Mouse (Mus musculus) cerebellum, postnatal 4 days (tissue): Measurements from ENCODE around the gene Slc41a3.
"Not testable (repeated sequence)": the region's sequence is repeated elsewhere in the genome, so short reads cannot be mapped to it uniquely, and the experiment has no call there.

Experiments
- DNase-seq, 2 experiments: peaks; one replicate each; pipeline ENCODE4 v3.0.0; 2022; ENCODE audit warnings: low spot score in 2 of 2, mixed read lengths in 1 of 2

Slc41a3 gene

DNA sequence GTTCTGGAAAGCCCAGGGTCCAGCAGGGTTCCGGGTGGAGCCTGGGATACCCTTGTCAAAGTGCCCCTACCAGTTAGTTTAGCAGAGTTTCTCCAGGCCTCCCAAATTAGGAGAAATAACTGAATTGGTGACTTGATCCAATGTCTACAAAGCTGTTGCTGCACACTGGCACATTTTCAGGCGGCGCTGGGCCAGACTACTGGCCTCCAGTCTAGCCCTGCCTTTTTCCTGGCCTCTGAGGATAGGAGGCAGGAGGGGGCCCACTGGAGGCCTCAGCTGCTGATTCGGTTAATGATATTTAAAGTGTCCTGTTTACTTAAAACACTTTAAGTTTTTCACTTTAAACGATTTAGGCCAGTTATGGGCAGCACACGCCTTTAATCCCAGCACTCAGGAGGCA, 19.7 kb downstream of the Slc41a3 start:
- DNase-seq, result no peak

DNA sequence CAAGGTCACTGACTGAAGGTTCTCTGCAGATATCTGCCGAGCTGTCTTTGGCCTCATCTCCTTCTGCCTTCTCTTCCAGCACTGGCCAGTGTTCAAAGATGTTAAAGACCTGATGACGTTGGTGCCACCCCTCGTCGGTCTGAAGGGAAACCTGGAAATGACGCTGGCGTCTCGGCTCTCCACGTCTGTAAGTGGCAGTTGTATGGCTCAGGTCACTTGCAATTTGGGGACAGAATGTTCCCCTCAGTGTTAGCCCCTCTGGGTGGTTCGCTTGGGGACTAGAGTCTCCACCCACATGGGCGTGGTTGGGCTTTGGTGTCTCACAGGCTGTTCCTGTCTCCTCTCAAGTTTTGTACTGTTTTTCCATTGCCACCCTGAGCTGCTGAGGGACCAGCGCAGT, 20.2 kb downstream of the Slc41a3 start:
- DNase-seq, result no peak

DNA sequence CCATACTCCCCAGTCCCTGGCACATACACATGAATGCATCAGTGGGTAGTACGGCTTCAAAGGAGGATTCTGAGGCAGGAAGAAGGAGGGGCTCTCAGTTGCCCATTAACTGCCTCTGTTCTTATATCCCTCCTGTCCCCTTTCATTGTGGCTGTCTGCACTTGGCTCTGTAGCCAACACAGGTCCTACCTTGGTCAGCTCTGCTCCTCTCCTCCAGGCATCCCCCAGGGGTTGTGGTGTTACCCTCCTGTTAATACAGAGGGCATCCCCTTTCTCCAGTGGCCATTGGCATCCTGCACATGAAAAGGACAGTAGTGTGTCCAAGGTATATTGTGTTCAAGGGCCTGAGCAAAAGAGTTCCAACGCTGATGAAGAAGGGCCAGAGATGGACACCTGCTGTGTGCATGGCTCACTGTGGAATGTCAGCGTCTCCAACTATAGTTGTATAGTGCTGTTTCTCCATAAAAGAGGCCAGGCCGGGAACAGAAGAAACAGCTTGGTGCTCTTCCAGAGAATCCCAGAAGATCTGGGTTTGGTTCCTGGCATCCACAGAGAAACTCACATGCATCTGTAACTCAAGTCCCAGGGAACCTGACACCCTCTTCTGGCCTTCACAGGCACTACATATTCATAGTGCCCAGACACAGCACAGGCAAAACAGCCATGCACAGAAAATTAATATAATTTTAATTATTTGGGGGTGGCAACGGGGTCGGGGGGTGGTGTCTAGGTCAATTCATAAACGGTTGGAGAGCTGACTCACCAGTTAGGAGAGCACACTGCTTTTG, 20.9 kb downstream of the Slc41a3 start:
- no peak for DNase-seq

DNA sequence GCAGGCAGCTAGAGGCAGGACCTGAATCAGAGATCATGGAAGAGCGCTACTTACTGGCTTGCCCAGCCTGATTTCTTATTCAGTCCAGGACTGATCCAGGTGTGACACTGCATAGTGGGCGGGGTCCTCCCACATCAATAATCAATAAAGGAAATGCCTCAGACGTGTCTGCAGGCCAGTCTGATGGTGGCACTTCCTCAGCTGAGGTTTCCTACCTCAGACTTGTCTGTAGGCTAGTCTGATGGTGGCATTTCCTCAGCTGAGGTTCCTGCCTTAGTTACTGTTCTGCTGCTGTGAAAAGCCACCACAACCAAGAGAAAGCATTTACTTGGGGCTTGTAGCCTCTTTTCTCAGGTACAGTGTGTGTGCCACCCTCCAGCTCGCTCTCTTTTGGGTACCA, 23.0 kb downstream of the Slc41a3 start:
- DNase-seq, result no peak

DNA sequence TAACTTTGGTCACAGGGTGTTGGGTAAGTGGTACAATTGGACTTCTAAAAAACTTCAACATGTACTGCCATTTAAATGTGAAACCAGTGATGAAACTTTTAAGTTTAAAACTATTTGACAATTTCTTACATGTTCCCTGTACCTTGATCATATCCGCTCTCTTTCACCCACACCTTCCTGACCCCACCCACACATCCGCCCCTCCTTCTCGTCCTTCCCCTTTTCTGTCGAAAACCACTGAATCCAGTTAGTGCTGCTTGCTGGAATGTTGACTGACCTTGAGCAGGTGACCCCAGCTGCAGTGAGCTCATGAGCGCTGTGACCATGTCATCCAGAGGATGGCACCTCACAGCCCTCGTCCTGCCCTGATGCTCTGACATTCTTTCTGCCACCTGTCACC, 25.0 kb downstream of the Slc41a3 start:
- DNase-seq, result no peak

DNA sequence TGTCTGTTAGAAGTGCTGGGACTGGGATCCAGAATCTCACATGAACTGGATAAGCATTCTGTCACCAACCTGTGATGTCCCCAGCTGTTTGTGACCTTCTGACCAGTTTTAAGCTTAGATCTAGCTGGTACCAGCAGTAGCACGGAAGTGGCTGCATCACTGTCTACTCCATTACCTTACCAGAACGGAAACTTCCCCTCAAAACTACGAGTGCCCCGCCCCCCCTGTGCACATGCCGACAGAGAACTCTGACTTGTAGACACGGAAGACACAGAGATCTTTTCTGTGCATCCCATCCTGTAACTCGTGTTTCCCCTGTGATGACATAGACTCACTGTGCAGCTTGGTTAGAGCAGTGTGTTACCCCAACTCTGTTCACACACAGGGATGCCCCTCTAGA, 25.9 kb downstream of the Slc41a3 start:
- no peak for DNase-seq

DNA sequence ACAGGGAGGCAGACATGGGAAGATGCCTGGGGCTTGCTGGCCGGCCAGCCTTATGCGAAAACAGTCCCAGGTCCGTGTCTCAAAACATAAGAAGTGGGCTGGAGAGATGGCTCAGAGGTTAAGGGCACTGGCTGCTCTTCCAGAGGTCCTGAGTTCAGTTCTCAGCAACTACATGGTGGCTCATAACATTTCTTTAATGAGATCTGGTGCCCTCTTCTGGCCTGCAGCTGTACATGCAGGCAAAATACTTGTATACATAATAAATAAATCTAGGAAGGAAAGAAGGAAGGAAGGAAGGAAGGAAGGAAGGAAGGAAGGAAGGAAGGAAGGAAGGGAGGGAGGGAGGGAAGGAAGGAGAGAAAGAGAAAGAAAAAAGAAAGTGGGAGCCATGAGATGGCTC, 28.0 kb downstream of the Slc41a3 start:
- DNase-seq, result not testable (repeated sequence)

DNA sequence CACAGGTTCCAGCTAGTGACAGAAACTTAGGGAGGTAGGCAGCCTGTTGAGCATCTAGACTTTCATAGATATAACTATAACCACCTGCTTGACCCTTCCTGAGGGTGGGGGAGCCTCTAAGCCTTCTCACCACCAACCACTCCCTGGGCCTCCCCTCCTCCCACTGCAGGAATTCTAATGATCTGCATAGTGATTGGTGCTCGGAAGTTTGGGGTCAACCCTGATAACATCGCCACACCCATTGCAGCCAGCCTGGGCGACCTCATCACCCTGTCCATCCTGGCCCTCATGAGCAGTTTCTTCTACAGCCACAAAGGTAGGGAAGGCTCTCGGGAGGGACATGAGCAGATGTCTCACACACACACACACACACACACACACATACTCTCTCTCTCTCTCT, 30.6 kb downstream of the Slc41a3 start:
- no peak for DNase-seq

DNA sequence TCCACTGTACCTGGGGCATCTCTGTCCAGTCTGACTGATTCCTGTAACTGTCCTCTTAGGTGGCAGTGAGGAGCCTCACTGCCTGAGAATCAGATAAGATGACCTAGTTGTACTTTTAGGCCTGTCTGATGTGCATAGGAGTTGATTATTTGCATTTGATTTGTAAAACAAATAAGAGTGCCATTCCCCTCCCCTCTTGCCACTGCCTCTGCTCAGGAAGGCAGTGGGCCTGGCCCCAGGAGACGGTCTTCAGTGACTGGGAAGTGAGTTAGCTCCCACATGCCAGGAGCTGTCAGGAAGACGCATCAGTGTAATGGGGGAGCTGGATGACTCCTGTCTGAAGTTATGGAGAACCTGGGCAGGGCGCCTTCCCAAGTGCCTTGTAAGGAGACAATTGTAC, 31.1 kb downstream of the Slc41a3 start:
- no peak for DNase-seq

DNA sequence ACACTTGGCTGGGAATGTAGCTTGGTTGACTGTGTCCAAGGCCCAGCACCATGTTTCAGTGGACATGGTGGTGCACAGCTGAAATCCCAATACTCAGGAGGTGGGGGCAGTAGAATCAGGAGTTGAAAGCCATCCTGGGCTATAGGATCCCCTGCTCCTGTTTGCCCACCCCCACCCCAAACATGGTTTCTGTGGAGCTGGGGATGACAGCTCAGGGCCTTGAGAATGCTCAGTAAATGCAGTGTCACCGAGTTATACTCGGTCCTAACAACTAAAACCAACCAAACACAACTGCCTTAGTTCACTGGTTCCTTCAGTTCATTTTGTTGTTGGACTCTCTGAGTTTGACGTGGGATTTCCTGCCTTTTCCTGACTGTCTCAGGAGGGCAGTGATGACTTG, 38.5 kb downstream of the Slc41a3 start:
- no peak for DNase-seq

DNA sequence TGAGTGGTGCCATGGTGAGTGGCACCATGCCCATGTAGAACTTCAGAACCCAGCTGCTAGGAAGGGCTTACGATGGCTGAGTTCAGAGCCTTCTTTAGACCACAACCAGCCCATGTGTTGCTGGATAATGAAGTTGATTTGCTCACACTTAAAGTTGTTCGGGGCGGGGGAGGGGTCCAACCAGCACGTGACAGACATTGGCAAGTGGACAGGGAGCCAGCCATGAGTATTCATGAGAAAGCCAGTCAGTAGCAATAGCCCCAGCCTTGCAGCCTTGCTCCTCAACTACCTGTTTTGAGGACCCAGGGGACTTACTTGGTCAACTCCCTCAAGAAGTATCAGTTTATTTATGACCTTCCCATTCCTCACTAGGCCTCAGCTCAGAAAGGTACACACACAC, 40.4 kb downstream of the Slc41a3 start:
- DNase-seq, result no peak

DNA sequence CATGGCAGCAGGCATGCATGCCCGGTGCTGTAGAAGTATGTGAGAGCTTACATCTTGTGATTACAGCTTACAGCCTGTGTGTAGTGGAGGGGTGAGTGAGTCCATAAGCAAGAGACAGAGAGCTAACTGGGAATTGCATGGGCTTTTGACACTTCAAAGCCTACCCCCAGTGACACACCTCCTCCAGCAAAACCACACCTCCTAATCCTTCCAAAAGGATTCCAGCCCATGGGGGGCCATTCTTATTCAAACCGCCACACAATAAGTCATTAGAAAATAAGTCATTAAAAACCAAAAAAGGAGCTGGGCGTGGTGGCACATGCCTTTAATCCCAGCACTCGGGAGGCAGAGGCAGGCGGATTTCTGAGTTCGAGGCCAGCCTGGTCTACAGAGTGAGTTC, 43.9 kb downstream of the Slc41a3 start:
- no peak for DNase-seq

DNA sequence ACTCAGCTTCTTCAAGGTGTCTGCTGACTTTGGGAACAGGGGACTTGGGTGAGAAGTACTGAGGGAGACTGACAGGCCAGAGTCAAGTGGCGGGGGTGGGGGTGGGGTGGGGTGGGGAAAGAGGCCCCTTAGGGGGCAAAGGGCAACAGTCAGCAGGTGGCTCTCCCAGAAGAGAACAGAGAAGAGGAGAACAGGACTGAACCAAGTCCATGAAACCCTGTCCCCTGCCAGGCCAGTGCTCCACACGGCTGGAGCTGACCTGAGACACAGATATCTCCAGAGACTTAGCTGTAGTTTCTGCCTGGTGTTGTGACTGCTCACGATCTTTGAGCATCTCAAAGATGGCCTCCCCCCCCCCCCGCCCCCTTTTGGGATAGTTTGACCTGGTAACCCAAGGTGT, 44.8 kb downstream of the Slc41a3 start:
- no peak for DNase-seq

DNA sequence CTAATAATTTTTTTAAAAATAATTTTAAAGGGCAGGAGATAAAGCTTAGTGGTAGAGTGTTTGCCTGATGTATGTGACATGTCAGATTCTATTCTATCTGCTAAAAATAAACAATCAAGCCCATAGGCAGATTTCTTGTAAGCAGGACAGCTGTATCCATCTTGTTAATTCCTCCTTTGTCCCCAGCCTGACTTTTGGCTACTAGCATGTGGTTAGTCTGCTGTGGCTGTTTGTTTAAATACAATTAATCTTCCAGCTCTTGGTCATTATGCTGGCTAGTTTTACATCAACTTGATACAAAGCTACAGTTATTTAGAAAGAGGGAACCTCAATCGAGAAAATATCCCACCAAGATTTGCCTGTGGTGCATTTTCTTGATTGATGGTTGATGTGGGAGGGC, 46.1 kb downstream of the Slc41a3 start:
- DNase-seq, result no peak

DNA sequence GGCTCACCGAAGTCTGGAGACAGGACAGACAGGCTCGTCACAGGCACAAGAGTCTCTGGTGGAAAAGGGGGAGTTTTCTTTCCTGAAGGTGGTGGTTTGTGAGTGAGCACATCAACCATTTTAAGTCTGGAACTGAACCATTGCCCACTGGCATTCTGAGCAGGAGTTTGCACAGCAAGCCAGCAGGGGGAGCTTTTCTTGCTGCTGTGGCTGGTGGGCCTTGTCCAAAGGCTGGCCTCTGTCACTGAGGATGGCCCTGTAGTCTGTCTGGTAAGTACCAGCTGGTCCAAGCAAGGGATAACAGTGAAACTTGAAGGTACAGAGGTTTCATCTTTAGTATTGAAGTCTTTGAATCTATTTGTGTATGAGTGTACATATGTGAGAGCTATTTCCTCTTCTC, 49.2 kb downstream of the Slc41a3 start:
- DNase-seq, result peak in 1 of 2 experiments; percentile 56

DNA sequence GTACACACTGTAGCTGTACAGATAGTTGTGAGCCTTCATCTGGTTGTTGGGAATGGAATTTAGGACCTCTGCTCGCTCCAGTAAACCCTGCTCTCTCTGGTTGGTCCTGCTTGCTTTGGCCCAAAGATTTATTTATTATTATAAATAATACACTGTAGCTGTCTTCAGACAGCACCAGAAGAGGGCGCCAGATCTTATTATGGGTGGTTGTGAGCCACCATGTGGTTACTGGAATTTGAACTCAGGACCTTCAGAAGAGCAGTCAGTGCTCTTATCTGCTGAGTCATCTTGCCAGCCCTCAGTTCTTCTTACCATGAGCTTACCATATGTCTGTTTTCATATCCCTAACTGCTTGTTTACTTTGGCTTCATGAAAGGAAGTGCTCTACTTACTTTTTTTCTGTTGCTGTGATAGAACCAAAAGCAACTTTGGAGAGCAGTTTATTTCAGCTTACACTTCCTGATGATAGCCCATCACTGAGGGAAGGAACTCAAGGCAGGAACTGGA, 51.9 kb downstream of the Slc41a3 start:
- not testable (repeated sequence) for DNase-seq

DNA sequence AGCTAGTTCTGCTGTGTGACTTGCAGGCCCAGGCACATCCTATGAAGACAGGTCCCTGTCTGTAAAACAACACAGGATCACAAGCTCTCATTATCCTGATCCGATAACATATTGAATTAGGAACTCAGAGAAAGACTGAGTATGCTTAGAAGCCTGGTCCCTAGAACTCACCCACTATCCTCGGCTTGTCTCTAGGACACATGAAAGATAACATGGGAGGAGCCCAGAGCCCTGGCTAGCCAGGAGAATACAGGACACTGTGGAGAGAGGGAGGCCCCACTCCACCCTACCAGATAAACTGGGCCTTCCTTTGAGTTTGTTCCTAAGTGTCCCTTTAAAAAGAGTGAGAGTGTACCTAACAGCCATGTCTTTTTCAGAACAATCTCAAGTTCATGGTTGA, 55.4 kb downstream of the Slc41a3 start:
- no peak for DNase-seq

DNA sequence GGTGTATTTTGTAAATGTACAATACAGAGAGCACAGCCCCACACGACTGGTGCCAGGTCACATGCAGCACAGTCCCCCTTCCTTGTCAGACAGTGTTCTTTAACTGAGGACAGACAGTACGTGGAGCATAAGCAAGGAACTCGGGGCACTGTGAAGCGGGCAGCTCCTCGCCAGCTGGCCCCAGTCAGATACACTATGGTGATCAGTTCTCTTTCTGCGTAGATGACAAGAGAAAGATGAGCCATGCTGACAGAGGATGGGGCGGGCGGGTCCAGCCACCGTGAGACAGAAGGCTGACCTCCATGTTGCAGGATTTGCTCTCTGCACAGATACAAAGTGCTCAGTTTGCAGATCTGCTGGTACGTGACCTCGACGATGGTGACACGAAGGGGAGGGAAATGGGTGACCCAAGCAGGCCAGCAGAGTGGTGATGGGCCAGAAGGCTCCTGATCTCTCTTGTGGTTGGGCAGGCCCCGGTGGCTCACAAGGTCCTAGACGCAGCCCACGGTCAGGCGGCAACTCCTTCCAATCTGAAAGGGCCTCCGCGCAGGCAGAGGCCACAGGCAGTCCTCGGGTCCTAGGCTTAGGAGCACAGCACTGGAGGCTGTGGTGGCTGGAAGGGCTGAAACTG, 56.0 kb downstream of the Slc41a3 start:
- DNase-seq, result no peak

DNA sequence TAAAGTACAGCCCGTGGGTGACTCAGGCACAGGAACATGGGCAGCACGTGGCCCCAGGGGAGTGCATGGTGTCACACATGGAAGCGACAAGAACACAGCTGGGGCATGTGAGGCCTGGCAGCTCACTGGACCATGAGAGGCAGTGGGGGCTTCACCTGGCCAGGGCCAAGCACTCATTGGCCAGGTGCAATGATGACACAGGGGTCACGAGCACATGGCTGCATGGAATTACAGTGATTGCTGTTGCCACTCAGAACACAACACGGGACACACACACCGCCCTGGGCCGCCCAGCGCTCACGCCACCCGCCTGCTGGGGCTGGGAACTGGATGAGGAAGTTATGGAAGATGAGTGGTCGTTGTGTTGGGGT, 56.5 kb downstream of the Slc41a3 start:
- DNase-seq, result no peak

DNA sequence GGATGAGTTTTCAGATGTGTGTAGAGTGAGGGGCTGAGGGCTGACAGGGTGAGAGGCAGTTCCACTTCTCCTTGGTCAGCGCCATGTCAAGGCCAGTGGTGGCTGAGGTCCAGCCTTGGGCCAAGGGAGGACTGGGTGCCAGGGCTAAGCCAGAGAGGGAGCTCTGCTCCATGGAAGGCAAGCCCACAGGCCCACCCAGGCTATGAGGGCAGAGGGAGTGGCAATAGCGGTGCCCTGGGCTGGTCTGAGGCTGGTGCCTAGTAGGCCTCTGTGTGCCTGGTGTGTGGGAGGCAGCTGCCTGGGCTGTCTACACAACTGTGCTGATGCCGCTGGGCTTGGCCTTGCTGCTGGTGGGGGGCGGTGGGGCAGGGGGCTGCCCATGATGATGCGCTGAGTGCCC, 57.6 kb downstream of the Slc41a3 start:
- no peak for DNase-seq

DNA sequence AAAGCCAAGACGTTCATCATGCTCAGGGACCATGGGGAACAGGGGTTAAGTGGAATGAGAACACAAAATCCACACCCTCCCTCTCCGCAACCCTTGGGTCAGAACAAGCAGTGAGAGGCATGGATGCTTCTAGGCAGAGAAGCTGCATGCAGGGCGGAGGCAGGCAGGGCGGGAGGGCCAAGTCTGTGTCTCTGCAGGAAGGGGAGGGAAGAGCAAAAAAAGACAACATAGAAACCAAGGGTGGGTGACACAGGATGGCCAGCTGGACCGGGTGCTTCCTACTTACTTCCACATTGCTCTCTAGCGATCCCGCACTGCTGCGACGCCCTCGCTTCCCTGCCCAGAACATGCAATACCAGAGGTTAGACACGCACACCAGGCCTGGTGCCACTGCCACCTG, 59.2 kb downstream of the Slc41a3 start:
- DNase-seq, result no peak

DNA sequence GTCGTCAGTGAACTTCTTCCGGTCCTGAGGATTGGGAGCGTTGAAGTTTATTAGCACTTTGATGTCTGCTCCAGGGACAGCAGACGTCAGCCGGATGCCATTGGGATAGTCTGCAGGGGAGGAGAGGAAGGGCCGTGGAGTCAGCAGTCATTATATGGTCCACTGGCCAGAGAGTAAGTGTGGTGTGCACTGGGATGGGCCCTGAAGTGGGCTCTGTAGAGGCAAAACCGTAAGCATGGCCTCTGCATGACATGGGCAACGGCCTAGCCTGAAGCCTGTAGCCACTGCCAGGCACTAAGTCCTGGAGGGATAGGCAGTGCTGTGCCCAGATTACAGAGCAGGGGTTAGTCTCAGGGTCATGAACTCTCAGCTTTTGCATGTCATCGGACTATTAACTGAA, 64.2 kb downstream of the Slc41a3 start:
- no peak for DNase-seq

DNA sequence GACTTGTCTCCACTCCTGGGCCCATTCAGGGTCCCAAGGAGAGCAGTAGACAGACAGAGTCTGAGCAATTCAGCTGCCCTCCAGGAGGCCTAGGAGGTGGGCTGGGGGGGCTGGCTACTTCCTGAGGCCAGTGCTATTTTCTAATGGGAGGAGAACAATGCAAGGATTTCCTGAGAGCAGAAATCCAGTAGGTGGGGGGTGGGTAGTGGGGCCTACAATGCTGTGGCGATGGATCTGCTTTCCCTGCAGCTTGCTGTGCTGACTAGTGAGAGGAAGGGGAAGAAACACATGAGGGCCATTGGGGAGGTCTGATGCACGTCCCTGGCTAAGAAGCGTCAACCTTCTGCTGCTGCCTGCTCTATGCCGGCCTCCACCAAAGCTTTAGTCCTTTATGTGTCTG, 74.2 kb downstream of the Slc41a3 start:
- DNase-seq, result no peak

DNA sequence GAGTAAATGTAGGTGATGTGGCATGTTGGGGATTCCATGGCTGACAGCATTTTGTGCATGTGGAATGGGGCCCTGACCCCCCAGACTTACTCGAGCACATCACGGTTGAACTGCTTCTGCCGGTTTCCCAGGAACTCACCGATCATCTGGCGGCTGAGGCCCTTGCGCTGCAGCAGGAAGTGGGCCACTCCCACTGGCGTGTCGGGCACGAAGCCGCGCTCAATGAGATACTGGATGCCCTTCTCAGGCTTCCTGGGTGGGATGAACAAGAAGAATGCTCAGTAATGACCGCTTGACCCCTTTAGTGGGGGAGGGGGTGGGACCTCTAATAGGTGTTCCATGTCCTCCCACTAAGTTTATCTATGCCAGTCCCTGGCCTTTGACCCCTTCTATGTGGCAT, 75.9 kb downstream of the Slc41a3 start:
- DNase-seq, result no peak
